Mouse (Mus musculus): Measurements from ENCODE around the gene Cass4. TPM values are rescaled to one million over a fixed set of nuclear protein-coding genes. Genes with fewer than 3 reads are reported as not detected.

The Cass4 gene
- total and polyA plus RNA-seq, 3 experiments, result 2.9 to 5.3 (median 3.8) TPM

DNA sequence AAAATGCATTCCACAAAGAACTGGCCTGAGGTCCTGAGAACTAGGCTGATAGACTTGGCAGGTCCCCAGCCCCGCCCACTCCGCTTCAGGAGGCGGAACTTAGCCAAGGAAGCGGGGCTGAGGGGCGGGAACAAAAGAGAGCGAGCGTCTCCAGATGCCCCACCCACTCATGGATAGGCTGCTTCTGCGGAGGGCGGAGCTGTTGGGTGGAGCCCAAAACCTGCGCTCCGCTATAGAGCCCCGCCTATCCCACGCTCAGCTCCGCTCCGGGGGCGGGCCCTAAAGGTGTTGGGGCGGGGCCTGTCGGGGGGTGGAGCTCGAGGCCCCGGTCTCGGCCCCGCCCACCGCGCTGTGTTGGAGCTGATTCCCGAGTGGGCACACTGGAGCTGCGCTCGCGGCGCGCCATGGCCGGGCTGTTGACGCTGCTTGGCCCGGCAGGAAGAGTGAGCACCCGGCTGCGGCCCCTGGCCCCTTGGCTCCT, 48.3 kb upstream of the Cass4 start, which contains the start of gene Fam210b:
Fam210b (plus strand) TSS at position 308 of the 481 bp plus-strand sequence.
- H3K27ac ChIP-seq (ENCODE audit: insufficient read depth, low read depth), result no peak within 1 kb of the TSS

DNA sequence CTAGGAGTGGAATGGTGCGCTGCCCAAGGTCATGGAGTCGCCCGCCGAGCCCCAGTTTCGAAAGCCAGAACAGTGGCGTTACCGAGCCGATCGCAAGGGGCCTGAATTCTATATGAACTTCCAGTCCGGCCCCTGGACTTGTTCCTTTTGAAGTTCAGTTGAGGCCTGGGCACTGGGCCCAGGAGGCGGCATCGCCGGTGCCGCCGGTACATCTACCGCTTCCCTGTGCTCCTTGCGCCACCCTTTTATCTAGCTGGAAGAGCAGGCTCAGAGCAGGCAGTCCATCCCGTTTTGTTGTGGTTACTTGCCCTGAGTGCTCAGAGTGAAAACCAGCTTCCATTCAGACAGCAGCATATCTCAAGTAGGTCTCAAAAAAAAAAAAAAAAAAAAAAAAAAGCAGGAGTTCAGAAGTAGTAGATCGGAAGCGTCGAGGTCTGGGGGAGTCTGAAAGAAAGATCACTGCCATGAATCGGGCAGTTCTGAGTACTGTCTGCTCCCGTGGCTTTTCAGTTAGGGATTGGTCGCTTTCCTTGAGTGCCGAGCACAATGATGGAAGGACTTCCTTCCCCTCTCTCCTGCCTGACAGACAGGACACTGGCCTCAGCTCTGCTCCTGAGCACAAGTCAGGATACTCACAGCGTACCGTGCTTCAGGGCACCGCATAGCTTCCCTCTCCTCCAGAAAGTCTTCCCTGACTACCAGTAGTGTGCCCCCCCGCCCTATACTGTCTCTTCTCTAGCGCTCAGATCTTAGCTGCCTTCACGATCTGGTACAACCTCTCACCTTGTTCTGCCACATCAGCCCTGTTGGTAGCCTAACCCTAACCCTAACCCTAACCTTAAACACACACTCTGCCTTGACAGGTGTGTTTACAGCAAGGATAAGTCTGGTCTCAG, 47.3 kb upstream of the Cass4 start:
- no peaks in the 10 kb centered on the region for H3K36me3 ChIP-seq (replicated peaks in 1 of 2; ENCODE audit: control insufficient read depth in 1 of 2, insufficient read depth in 1 of 2, low read length in 1 of 2)
- no peak for DNase-seq (ENCODE audit: extremely low read depth)

More for the DNA sequence above, 48.3 kb upstream of the Cass4 start, which contains the start of gene Fam210b:
- no peak for TF ChIP-seq TBP (conservative IDR thresholded peaks at IDR 0.05; ENCODE audit: low read depth, low read length)
- no peak for TF ChIP-seq JUN (IDR thresholded peaks at IDR 0.05; ENCODE audit: insufficient read depth, low read depth, low read length)
- 0 out of 2 replicates have a peak, but pooled peaks have one; percentile 65 for TF ChIP-seq ELF1 (IDR thresholded peaks at IDR 0.05; ENCODE audit: low read depth, low read length)
- TF ChIP-seq POLR2A (IDR thresholded peaks at IDR 0.05; ENCODE audit: low read depth, low read length), result peak; percentile 40; the same call in 1 of the 2 replicates
- TF ChIP-seq NRF1 (IDR thresholded peaks at IDR 0.05; ENCODE audit: low read depth, low read length), result peak; percentile 27; the same call in 1 of the 2 replicates
- no peak for TF ChIP-seq IRF4 (IDR thresholded peaks at IDR 0.05; ENCODE audit: low read depth, low read length)
- in situ Hi-C loops (cut with MboI; ENCODE audit: low pct_ligation_motif_present, low pct_unique_long_range_greater_than_20kb, low sequenced_read_pairs) (no loop called here), dilution Hi-C loops (cut with MboI; ENCODE audit: extremely low pct_ligation_motif_present, extremely low pct_unique_long_range_greater_than_20kb, low sequenced_read_pairs) (no loop called here)
- Histone ChIP-seq H3K9me3 (replicated peaks; ENCODE audit: low read length) (peaks cover 5% of the 10 kb centered on the region), H3K4me2 (ENCODE audit: insufficient read depth, low read depth, poor library complexity, severe bottlenecking) (peak within 1 kb of the TSS; percentile 96), H3K79me2 (replicated peaks; ENCODE audit: control insufficient read depth, extremely low read depth, insufficient read depth, poor library complexity, severe bottlenecking) (no peaks in the 10 kb centered on the region), H3K36me3 (replicated peaks in 1 of 2; ENCODE audit: control insufficient read depth in 1 of 2, insufficient read depth in 1 of 2, low read length in 1 of 2) (no peaks in the 10 kb centered on the region), H3K9ac (ENCODE audit: insufficient read depth, low read depth) (peak within 1 kb of the TSS; percentile 8; the same call in 1 of the 2 replicates), H3K4me3 (replicated peaks in 1 of 3; ENCODE audit: low read depth in 2 of 3, low read length in 2 of 3, poor library complexity in 1 of 3) (peak within 1 kb of the TSS; percentile 54 to 58 (median 54)), H3K4me1 (ENCODE audit: control insufficient read depth in 1 of 2, insufficient read depth in 2 of 2) (peaks cover 3 to 5% of the 10 kb centered on the region in 2 experiments; a peak in 1 of 4 replicates), H3K27me3 (replicated peaks) (peaks cover 43% of the 10 kb centered on the region)
- peak; percentile 96 for DNase-seq (ENCODE audit: extremely low read depth)

More for the DNA sequence above, 47.3 kb upstream of the Cass4 start:
- Histone ChIP-seq H3K27ac (ENCODE audit: insufficient read depth, low read depth) (no peak overlapping the region), H3K27me3 (replicated peaks) (peaks cover 33% of the 10 kb centered on the region), H3K79me2 (replicated peaks; ENCODE audit: control insufficient read depth, extremely low read depth, insufficient read depth, poor library complexity, severe bottlenecking) (no peaks in the 10 kb centered on the region), H3K4me3 (replicated peaks in 1 of 3; ENCODE audit: low read depth in 2 of 3, low read length in 2 of 3, poor library complexity in 1 of 3) (peak overlapping the region; percentile 54 to 58 (median 54)), H3K9me3 (replicated peaks; ENCODE audit: low read length) (peaks cover 5% of the 10 kb centered on the region), H3K4me1 (ENCODE audit: control insufficient read depth in 1 of 2, insufficient read depth in 2 of 2) (peaks cover 4 to 5% of the 10 kb centered on the region in 2 experiments; a peak in 1 of 4 replicates), H3K9ac (ENCODE audit: insufficient read depth, low read depth) (peak overlapping the region; percentile 8; the same call in 1 of the 2 replicates), H3K4me2 (ENCODE audit: insufficient read depth, low read depth, poor library complexity, severe bottlenecking) (peak overlapping the region; percentile 4; the same call in 1 of the 2 replicates)
- TF ChIP-seq MYC (IDR thresholded peaks at IDR 0.05; ENCODE audit: low read depth, low read length) (no peak), MXI1 (IDR thresholded peaks at IDR 0.05; ENCODE audit: low read depth, low read length) (no peak), TCF12 (IDR thresholded peaks at IDR 0.05; ENCODE audit: low read depth, low read length) (no peak), BHLHE40 (IDR thresholded peaks at IDR 0.05; ENCODE audit: low read depth, low read length) (no peak), JUN (IDR thresholded peaks at IDR 0.05; ENCODE audit: insufficient read depth, low read depth, low read length) (no peak), USF2 (conservative IDR thresholded peaks at IDR 0.05; ENCODE audit: low read depth, low read length) (no peak), NELFE (IDR thresholded peaks at IDR 0.05; ENCODE audit: low read depth, low read length) (no peak), CHD1 (IDR thresholded peaks at IDR 0.05; ENCODE audit: low read depth, low read length) (no peak), E2F4 (IDR thresholded peaks at IDR 0.05; ENCODE audit: insufficient replicate concordance, low read depth, low read length) (no peak), PAX5 (IDR thresholded peaks at IDR 0.05; ENCODE audit: low read length) (no peak), POLR2AphosphoS2 (IDR thresholded peaks at IDR 0.05; ENCODE audit: low read depth, low read length) (no peak), ZC3H11A (IDR thresholded peaks at IDR 0.05; ENCODE audit: low read depth, low read length) (no peak)
- dilution Hi-C loops (cut with MboI; ENCODE audit: extremely low pct_ligation_motif_present, extremely low pct_unique_long_range_greater_than_20kb, low sequenced_read_pairs), result no loop called here
- in situ Hi-C loops (cut with MboI; ENCODE audit: low pct_ligation_motif_present, low pct_unique_long_range_greater_than_20kb, low sequenced_read_pairs), result no loop called here

Measured in CH12.LX (cell line).